Mouse (Mus musculus) embryonic facial prominence, embryonic 10.5 days (tissue): ENCODE data around the gene Farp2. TPM values are rescaled to one million over a fixed set of nuclear protein-coding genes. Genes with fewer than 3 reads are reported as not detected.

Experiments used
- DNase-seq: peaks from one replicate; pipeline ENCODE4 v3.0.0-alpha.2; 2017; ENCODE audit warnings: low spot score
- H3K27ac ChIP-seq: fragments of 300-500 bp; sonication (generic); replicated peaks from 2 replicates; pipeline ENCODE4 v1.5.1; 2016; ENCODE audit warnings: mild to moderate bottlenecking
- H3K27me3 ChIP-seq: fragments of 300-500 bp; sonication (generic); replicated peaks from 2 replicates; pipeline ENCODE4 v1.6.1; 2016; ENCODE audit warnings: low read depth, mild to moderate bottlenecking; ENCODE audit not compliant: poor library complexity, severe bottlenecking
- H3K36me3 ChIP-seq: fragments of 300-500 bp; sonication (generic); replicated peaks from 2 replicates; pipeline ENCODE4 v1.6.1; 2016; ENCODE audit warnings: mild to moderate bottlenecking, moderate library complexity
- H3K4me1 ChIP-seq: fragments of 300-500 bp; sonication (generic); 2 replicates; pipeline ENCODE4 v1.6.1; 2016
- H3K4me3 ChIP-seq: fragments of 300-500 bp; sonication (generic); 2 replicates; pipeline ENCODE4 v1.5.1; 2016; ENCODE audit warnings: mild to moderate bottlenecking, moderate library complexity
- H3K9me3 ChIP-seq: fragments of 300-500 bp; sonication (generic); 2 replicates; pipeline ENCODE4 v1.6.1; 2016; ENCODE audit warnings: mild to moderate bottlenecking
- WGBS: fragments of 180-500 bp; shearing (Covaris S2); methylation state at CpG from one replicate; pipeline ENCODE4 v1.1.7; 2016; 5-methylcytosine and 5-hydroxymethylcytosine counted together
- polyA plus RNA-seq: library from polyadenylated mRNA; unstranded; fragments of >200 nt; fragmentation: Nextera tagmentation; extraction: Ambion mirVana; gene quantifications from 2 replicates; pipeline ENCODE4 v1.2.1, GENCODE M21; 2016

The Farp2 gene
- polyA plus RNA-seq, 1 experiment from 2014 or later = 5.9 TPM

- DNase-seq = no peak
- H3K36me3 ChIP-seq = peaks cover 29% of the 10 kb centered on the region
- 86% methylated on average over 9 of the region's 9 CpGs for WGBS
- no peak overlapping the region for H3K4me3 ChIP-seq
- H3K27ac ChIP-seq = no peak overlapping the region
- H3K27me3 ChIP-seq = no peaks in the 10 kb centered on the region
- 0 out of 2 replicates have a peak, but pooled peaks cover 3% of the 10 kb centered on the region for H3K9me3 ChIP-seq
- no peaks in the 10 kb centered on the region for H3K4me1 ChIP-seq
Observed at GRCm38 (mm10) chr1:93567717-93568497, 56.0 kb downstream of the Farp2 start.

GRCm38 (mm10) chr1:93577066-93577465 lies 65.2 kb downstream of the Farp2 start:
- H3K27me3 ChIP-seq = no peaks in the 10 kb centered on the region
- H3K36me3 ChIP-seq = peaks cover 24% of the 10 kb centered on the region
- no peak for DNase-seq
- H3K4me3 ChIP-seq = no peak overlapping the region
- H3K4me1 ChIP-seq = no peaks in the 10 kb centered on the region
- H3K27ac ChIP-seq = no peak overlapping the region
- H3K9me3 ChIP-seq = no peaks in the 10 kb centered on the region
- 83% methylated on average over 3 of the region's 3 CpGs for WGBS

GRCm38 (mm10) chr1:93577861-93578260 lies 66.0 kb downstream of the Farp2 start:
- WGBS = 81% methylated on average over 4 of the region's 4 CpGs
- Histone ChIP-seq H3K36me3 (peaks cover 23% of the 10 kb centered on the region), H3K9me3 (no peaks in the 10 kb centered on the region), H3K27ac (no peak overlapping the region), H3K4me1 (no peaks in the 10 kb centered on the region), H3K4me3 (no peak overlapping the region), H3K27me3 (no peaks in the 10 kb centered on the region)
- DNase-seq = no peak

- 94% methylated on average over 7 of the region's 7 CpGs for WGBS
- Histone ChIP-seq H3K4me1 (no peaks in the 10 kb centered on the region), H3K27ac (no peak overlapping the region), H3K36me3 (peaks cover 23% of the 10 kb centered on the region), H3K4me3 (no peak overlapping the region), H3K9me3 (no peaks in the 10 kb centered on the region), H3K27me3 (no peaks in the 10 kb centered on the region)
- no peak for DNase-seq
Observed at GRCm38 (mm10) chr1:93581545-93581944, 69.7 kb downstream of the Farp2 start.

GRCm38 (mm10) chr1:93588346-93588745 lies 76.5 kb downstream of the Farp2 start:
- no peak overlapping the region for H3K4me3 ChIP-seq
- H3K36me3 ChIP-seq = no peaks in the 10 kb centered on the region
- 0 out of 2 replicates have a peak, but pooled peaks cover 1% of the 10 kb centered on the region for H3K9me3 ChIP-seq
- no peak for DNase-seq
- no peak overlapping the region for H3K27ac ChIP-seq
- H3K27me3 ChIP-seq = no peaks in the 10 kb centered on the region
- H3K4me1 ChIP-seq = no peaks in the 10 kb centered on the region
- 89% methylated on average over 3 of the region's 3 CpGs for WGBS

- Histone ChIP-seq H3K27ac (no peak overlapping the region), H3K4me3 (no peak overlapping the region), H3K36me3 (no peaks in the 10 kb centered on the region), H3K27me3 (no peaks in the 10 kb centered on the region), H3K9me3 (0 out of 2 replicates have a peak, but pooled peaks cover 6% of the 10 kb centered on the region), H3K4me1 (no peaks in the 10 kb centered on the region)
- DNase-seq = no peak
Observed at GRCm38 (mm10) chr1:93593960-93594359, 82.1 kb downstream of the Farp2 start.

- Histone ChIP-seq H3K36me3 (no peaks in the 10 kb centered on the region), H3K27ac (no peak overlapping the region), H3K4me1 (no peaks in the 10 kb centered on the region), H3K27me3 (no peaks in the 10 kb centered on the region), H3K4me3 (no peak overlapping the region), H3K9me3 (0 out of 2 replicates have a peak, but pooled peaks cover 6% of the 10 kb centered on the region)
- DNase-seq = no peak
- WGBS = 67% methylated on average over 6 of the region's 6 CpGs
Observed at GRCm38 (mm10) chr1:93595916-93596315, 84.0 kb downstream of the Farp2 start.

- H3K27ac ChIP-seq = no peak overlapping the region
- H3K4me3 ChIP-seq = no peak overlapping the region
- DNase-seq = no peak
- H3K4me1 ChIP-seq = no peaks in the 10 kb centered on the region
- H3K36me3 ChIP-seq = no peaks in the 10 kb centered on the region
- H3K27me3 ChIP-seq = no peaks in the 10 kb centered on the region
- H3K9me3 ChIP-seq = no peaks in the 10 kb centered on the region
- WGBS = 81% methylated on average over 4 of the region's 4 CpGs
Observed at GRCm38 (mm10) chr1:93602911-93603310, 91.0 kb downstream of the Farp2 start.

- 97% methylated on average over 12 of the region's 12 CpGs for WGBS
- Histone ChIP-seq H3K27ac (no peak overlapping the region), H3K36me3 (no peaks in the 10 kb centered on the region)
Observed at GRCm38 (mm10) chr1:93603921-93604320, 92.0 kb downstream of the Farp2 start.

GRCm38 (mm10) chr1:93607090-93608083 lies 95.5 kb downstream of the Farp2 start:
- Histone ChIP-seq H3K9me3 (no peaks in the 10 kb centered on the region), H3K36me3 (no peaks in the 10 kb centered on the region), H3K27me3 (no peaks in the 10 kb centered on the region), H3K4me3 (no peak overlapping the region), H3K27ac (no peak overlapping the region), H3K4me1 (no peaks in the 10 kb centered on the region)
- 78% methylated on average over 14 of the region's 14 CpGs for WGBS
- DNase-seq = no peak

More at GRCm38 (mm10) chr1:93603921-93604320, 92.0 kb downstream of the Farp2 start:
- Histone ChIP-seq H3K27me3 (no peaks in the 10 kb centered on the region), H3K4me3 (no peak overlapping the region), H3K9me3 (no peaks in the 10 kb centered on the region), H3K4me1 (no peaks in the 10 kb centered on the region)
- no peak for DNase-seq

- Histone ChIP-seq H3K4me3 (no peak overlapping the region), H3K36me3 (no peaks in the 10 kb centered on the region), H3K27ac (no peak overlapping the region), H3K9me3 (no peaks in the 10 kb centered on the region), H3K4me1 (no peaks in the 10 kb centered on the region), H3K27me3 (no peaks in the 10 kb centered on the region)
- WGBS = 81% methylated on average over 4 of the region's 4 CpGs
- DNase-seq = no peak
Observed at GRCm38 (mm10) chr1:93608696-93609245, 96.9 kb downstream of the Farp2 start.

- no peaks in the 10 kb centered on the region for H3K27me3 ChIP-seq
- no peak for DNase-seq
- no peaks in the 10 kb centered on the region for H3K9me3 ChIP-seq
- H3K27ac ChIP-seq = no peak overlapping the region
- H3K4me3 ChIP-seq = no peak overlapping the region
- no peaks in the 10 kb centered on the region for H3K4me1 ChIP-seq
- H3K36me3 ChIP-seq = no peaks in the 10 kb centered on the region
- 89% methylated on average over 8 of the region's 8 CpGs for WGBS
Observed at GRCm38 (mm10) chr1:93609762-93610161, 97.9 kb downstream of the Farp2 start.
